Mouse (Mus musculus) large intestine, adult 2 months (tissue): ENCODE results near the gene Dlst. TPM values are rescaled to one million over a fixed set of nuclear protein-coding genes. Genes with fewer than 3 reads are reported as not detected.

Source experiments
- DNase-seq: peaks from one replicate; pipeline ENCODE4 v3.0.0-alpha.2; 2012; ENCODE audit warnings: low read depth, low spot score
- WGBS: fragments of 180-500 bp; shearing (Covaris S2); methylation state at CpG from one replicate; pipeline ENCODE4 v1.1.7; 2018; 5-methylcytosine and 5-hydroxymethylcytosine counted together
- polyA plus RNA-seq: library from polyadenylated mRNA; depleted of rRNA; stranded (reverse); fragments of >200 nt; gene quantifications from 2 replicates; pipeline ENCODE4 v1.2.3, GENCODE M21; 2012; rRNA removed

Gene Dlst
- polyA plus RNA-seq, 1 experiment = 134 TPM

DNA sequence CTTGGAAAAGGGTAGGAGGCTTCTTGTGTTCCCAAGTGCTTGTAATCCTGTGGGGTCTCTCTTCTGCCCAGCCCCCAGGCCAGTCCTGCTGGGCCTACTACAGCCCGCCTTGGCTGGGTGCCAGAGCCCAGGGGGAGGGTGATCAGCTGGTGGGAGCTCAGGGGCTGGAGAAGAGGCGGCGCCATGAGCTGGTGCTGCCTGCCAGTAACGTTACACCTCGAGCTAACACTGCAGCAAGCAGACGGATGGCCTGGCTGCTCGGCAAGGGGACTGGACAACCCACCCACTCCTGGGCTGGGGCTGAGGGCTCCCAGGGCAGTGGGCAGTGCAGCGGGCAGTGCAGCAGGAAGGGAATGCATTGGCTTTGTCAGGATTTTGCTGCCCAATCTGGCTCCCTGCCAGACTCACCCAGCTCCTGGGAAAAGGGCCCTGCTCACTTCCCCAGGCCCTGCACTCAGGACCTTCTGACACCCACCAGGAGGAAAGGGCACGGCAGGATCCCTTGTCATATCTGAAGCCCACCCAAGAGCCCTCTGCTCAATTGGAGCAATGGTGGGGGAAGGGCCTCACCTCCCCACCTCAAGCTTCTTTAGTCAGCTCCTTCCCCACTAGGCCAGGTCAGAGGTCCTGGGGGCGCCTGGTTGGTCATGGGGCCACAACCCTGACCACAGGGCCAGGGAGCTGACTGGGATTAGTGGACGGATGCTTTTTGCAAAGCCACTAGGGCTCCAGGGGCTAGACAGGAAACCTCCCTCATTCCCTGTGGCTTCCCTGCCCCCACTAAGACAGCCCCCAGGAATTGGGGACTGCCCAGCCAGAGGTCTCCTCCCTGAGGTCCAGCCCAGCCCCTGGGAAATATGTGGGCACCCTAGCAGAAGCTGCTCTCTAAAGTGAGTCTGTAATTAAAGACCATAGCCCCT is 65.6 kb downstream of the Dlst start:
- 60% methylated on average over 11 of the region's 11 CpGs for WGBS
- DNase-seq = no peak

DNA sequence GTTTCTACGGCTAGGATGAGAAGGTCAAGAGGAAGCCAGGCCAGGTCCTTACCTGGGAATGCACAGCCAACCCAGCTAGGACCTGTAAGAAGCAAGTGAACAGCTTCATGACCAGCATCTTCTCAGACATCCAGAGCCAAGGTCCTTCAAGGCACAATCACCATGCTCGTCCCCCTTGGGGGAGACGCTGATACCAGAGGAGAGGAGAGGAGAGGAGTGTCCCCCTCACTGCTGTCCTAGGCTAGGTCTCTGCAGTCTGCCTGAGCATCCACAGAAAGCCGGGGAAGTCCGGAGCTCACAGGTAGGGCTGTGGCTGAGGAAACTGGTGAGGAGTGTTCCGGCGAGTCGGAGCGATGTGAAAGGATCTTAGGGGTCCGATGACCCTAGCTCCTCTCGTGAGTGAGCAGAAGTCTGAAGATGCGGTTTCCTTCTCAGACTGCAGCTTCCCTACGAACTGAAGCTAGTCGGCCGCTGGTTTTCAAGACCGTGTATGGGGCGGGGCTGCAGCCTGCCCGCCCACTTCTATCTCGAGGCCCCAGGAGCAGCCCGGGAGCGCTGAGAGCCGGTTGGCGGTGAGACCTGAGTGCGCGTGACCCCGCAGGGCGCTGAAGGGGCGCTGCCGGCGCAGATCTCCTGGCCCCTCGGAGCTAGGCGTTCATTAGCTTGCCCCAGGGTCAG is 66.4 kb downstream of the Dlst start:
- no peak for DNase-seq
- 4% methylated on average over 32 of the region's 32 CpGs for WGBS

DNA sequence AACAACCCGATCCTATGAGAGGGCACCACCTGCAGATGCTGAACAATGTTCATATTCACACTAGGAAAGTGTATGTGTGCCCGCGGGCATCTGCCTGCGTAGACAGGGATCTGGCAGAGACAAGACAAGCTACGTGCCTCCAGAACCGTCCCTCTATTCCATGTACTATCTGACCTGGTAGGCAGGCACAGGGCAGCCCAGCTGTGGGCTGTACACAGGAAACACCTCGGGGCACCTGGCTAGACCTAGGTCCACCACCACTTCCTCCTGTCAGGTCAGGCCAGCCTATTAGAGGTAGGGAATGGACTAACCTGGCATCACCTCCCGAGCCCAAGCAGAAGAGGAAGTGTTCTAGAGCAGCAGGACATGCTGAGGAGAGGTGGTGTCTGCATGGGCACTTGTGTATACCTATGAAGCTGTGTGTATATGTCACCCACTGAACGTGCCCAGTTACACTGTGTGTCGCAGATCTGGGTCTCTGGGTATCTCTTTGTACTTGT is 67.2 kb downstream of the Dlst start, which contains the start of gene Pgf:
TSS of gene Pgf (minus strand) at position 51 of the 500 bp plus-strand sequence.
- 69% methylated on average over 10 of the region's 10 CpGs for WGBS
- DNase-seq = no peak

GRCm38 (mm10) chr12:85178294-85178693 is 67.7 kb downstream of the Dlst start:
- WGBS = 92% methylated on average over 2 of the region's 2 CpGs
- no peak for DNase-seq

DNA sequence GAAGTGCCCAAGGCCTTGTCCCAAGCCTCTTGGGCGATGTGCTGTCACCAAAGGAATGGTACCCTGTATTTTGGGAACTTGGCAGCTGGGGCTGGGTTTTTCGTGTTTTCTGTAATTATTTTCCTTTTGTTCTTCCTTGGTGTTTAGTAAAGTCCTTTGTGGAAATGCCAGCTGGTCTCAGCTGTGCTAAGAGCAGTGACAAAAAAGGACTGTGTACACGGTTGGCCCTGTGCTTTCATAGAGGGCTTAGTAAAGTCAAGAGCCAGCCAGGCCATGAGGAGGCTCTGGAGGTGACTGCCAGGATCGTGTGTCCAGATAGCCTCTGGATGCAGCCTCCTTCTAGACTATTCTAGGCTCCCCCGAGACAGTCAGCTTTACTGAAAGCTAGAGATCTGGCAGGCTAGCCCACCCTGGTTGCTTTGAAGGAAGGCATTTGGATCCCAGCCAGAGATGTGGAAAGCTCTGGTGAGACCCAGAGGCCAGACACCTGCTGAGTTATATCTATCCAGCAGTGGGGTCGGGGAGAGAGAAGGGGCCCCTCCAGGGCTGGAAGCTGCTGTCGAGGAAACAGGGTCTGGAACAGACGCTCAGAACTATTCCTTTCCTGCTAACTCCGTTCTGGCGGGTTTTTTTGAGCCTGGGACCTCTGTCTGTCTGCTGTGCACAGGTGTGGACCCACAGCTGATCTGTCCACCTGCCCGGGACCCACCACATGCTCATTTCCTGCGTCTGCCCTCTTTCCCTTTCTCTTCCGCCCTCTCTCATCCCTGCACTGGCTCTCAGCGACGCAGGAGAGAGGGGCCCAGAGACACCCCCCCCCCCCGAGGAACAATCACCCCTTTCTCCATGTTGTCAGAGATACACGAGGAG is 71.1 kb downstream of the Dlst start:
- DNase-seq = no peak
- WGBS = 33% methylated on average over 17 of the region's 17 CpGs

DNA sequence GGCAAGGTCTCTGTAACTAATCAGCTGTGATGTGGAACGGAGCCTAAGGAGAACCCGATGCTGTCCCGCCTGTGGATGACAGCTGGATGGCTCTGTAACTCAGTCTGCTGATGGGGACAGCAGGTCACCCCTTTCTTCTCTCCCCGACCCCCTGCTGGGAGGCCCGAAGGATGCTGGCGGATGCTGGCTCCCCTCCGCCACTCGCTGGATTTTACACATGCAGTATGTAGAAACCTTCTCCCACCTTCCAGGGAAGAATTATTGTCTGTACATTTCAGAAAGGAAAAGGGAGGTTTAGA is 71.7 kb downstream of the Dlst start:
- WGBS = 37% methylated on average over 8 of the region's 8 CpGs
- DNase-seq = no peak

GRCm38 (mm10) chr12:85182898-85183297 is 72.3 kb downstream of the Dlst start:
- no peak for DNase-seq
- WGBS = 64% methylated on average over 5 of the region's 5 CpGs

DNA sequence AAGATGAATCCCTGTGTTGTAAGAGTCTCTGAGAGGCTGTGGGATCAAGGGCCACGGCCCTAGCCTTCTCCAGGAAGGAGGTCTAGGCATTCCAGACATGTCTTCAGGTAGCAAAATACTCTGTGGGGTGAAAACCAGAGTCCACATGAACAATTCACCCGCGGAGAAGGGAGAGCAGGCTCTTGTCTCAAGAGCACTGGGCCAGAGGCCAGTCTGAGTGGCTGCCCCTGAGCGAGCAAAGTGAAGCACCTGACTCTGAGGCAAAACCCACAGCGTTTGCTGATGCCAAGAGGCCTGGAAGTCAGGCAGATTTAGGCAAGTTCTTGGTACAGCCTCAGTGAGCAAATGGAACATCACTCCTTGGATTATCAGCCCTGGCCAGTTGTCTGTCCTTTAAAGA is 73.5 kb downstream of the Dlst start:
- WGBS = 57% methylated on average over 5 of the region's 5 CpGs
- no peak for DNase-seq

Other genes with a start within 250 kb of the Dlst start
- gene Ltbp2, start 234.3 kb upstream of the Dlst start, polyA plus RNA-seq = 2.1 and 5.2 TPM in 2 replicates
- gene Fcf1, start 139.9 kb upstream of the Dlst start, polyA plus RNA-seq = 58.2 and 70.8 TPM in 2 replicates
- gene Arel1, start 139.9 kb upstream of the Dlst start, polyA plus RNA-seq = 18.4 and 28.4 TPM in 2 replicates
- gene Ylpm1, start 114.5 kb upstream of the Dlst start, polyA plus RNA-seq = 4.9 and 7.7 TPM in 2 replicates
- 0.46 and 0.81 TPM in 2 replicates for gene Prox2, start 74 bp upstream of the Dlst start, polyA plus RNA-seq
- gene Rps6kl1, start 40.4 kb downstream of the Dlst start, polyA plus RNA-seq = 0.97 and 1.2 TPM in 2 replicates
- 1.2 TPM in 2 replicates for gene Pgf, start 67.0 kb downstream of the Dlst start, polyA plus RNA-seq
- 84.1 and 90.8 TPM in 2 replicates for gene Eif2b2, start 108.6 kb downstream of the Dlst start, polyA plus RNA-seq
- gene Mlh3, start 159.8 kb downstream of the Dlst start, polyA plus RNA-seq = 2.1 and 2.2 TPM in 2 replicates
- gene Acyp1, start 177.6 kb downstream of the Dlst start, polyA plus RNA-seq = 2.8 and 3.6 TPM in 2 replicates
- 0.22 and 0.24 TPM in 2 replicates for gene Zc2hc1c, start 177.8 kb downstream of the Dlst start, polyA plus RNA-seq
- 15.3 and 21.7 TPM in 2 replicates for gene Nek9, start 228.5 kb downstream of the Dlst start, polyA plus RNA-seq